Mouse (Mus musculus) lung, adult 2 months (tissue): ENCODE measurements around the gene Defa28.
"Not testable (repeated sequence)": the region's sequence is repeated elsewhere in the genome, so short reads cannot be mapped to it uniquely, and the experiment has no call there.

Experiments
- CTCF ChIP-seq: fragments of 200-500 bp; IDR thresholded peaks from 2 replicates; pipeline ENCODE4 v1.5.1; 2011; ENCODE audit warnings: mild to moderate bottlenecking, low read length, control low read depth; ENCODE audit not compliant: insufficient read depth
- POLR2A ChIP-seq: fragments of 200-500 bp; IDR thresholded peaks from 2 replicates; pipeline ENCODE4 v1.6.1; 2011; ENCODE audit warnings: low read depth, mild to moderate bottlenecking, control low read depth, low read length, borderline replicate concordance; ENCODE audit errors: extremely low read depth

DNA sequence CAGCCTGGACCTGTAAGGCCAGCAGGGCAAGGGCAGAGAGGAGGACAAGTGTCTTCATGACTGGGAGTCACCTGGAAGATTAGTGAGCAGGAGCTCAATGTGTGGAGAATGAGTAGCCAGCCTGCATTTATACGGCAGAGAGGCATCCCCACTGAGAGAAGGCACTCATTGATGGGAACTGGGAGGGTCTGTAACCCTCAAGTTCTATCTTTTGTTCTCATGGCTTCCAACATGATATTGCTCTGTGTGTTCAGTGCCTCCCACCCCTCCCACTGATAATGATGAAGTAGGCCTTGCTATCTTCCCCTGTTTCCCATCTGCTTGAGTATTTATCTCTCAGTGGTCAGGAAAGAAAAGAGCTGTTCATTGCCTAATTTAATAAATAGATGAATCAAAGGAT lies 11.6 kb downstream of the Defa28 start, which contains the start of gene Gm7861:
- TF ChIP-seq POLR2A, CTCF: not testable (repeated sequence)
